Mouse (Mus musculus): ENCODE results near the gene Trim71. TPM values are rescaled to one million over a fixed set of nuclear protein-coding genes. Genes with fewer than 3 reads are reported as not detected.

Trim71 gene
- polyA plus RNA-seq, 1 experiment = 0.01 TPM

DNA sequence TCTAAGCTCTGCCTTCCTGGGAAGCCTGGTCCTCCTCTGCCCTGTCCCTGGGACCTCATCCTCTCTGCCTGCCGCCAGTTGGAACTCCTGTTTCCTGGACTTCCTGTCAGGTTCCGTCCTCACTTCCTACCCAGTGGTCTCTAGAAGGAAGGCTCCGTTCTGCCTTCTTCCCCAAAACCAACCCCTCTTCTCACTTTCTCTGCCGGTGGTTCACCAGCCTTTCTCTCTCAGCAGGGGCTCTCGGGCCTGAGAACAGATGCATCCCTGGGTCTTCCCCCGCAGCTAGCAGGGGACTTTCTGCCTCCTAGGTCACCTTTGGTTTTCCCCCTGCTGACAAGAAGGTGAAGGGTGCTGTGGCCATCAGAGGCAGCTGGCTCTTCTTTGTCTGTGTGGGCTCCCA, 98.7 kb downstream of the Trim71 start:
- Histone ChIP-seq H3K4me2 (ENCODE audit: low read depth) (no peak overlapping the region), H3K4me3 (no peak overlapping the region), H3K36me3 (ENCODE audit: control insufficient read depth, insufficient read depth) (no peaks in the 10 kb centered on the region), H3K27me3 (ENCODE audit: control insufficient read depth, insufficient read depth, insufficient read length) (no peaks in the 10 kb centered on the region), H3ac (ENCODE audit: control insufficient read depth, insufficient read length) (no peak overlapping the region), H3K79me2 (ENCODE audit: control insufficient read depth, insufficient read depth) (no peaks in the 10 kb centered on the region)
- TF ChIP-seq SRF (IDR thresholded peaks at IDR 0.05; ENCODE audit: control insufficient read depth, insufficient read length, low read depth) = no peak
- no peak for TF ChIP-seq MYOD1 (IDR thresholded peaks at IDR 0.05; ENCODE audit: control insufficient read depth in 1 of 3, insufficient read length in 2 of 3, low read depth in 2 of 3)

- Histone ChIP-seq H3K4me2 (ENCODE audit: low read depth) (no peak overlapping the region), H3K36me3 (ENCODE audit: control insufficient read depth, insufficient read depth) (no peaks in the 10 kb centered on the region), H3K4me3 (no peak overlapping the region), H3K27me3 (ENCODE audit: control insufficient read depth, insufficient read depth, insufficient read length) (no peaks in the 10 kb centered on the region), H3ac (ENCODE audit: control insufficient read depth, insufficient read length) (no peak overlapping the region), H3K79me2 (ENCODE audit: control insufficient read depth, insufficient read depth) (no peaks in the 10 kb centered on the region)
- TF ChIP-seq TCF3 (IDR thresholded peaks at IDR 0.05; ENCODE audit: insufficient read length, low read depth) (no peak), MYOD1 (IDR thresholded peaks at IDR 0.05; ENCODE audit: control insufficient read depth in 1 of 3, insufficient read length in 2 of 3, low read depth in 2 of 3) (no peak), TCF12 (IDR thresholded peaks at IDR 0.05; ENCODE audit: insufficient read depth, poor library complexity, severe bottlenecking) (no peak), E2F4 (IDR thresholded peaks at IDR 0.05; ENCODE audit: insufficient read depth) (no peak), POLR2AphosphoS2 (IDR thresholded peaks at IDR 0.05; ENCODE audit: insufficient read length, low read depth) (no peak), USF1 (IDR thresholded peaks at IDR 0.05; ENCODE audit: low read depth) (no peak), POLR2A (IDR thresholded peaks at IDR 0.05; ENCODE audit: insufficient read length, low read depth) (no peak), MAX (IDR thresholded peaks at IDR 0.05; ENCODE audit: low read depth) (no peak), REST (IDR thresholded peaks at IDR 0.05; ENCODE audit: insufficient read depth, insufficient read length) (no peak), SRF (IDR thresholded peaks at IDR 0.05; ENCODE audit: control insufficient read depth, insufficient read length, low read depth) (no peak), CEBPB (IDR thresholded peaks at IDR 0.05; ENCODE audit: insufficient read depth, poor library complexity, severe bottlenecking) (no peak), MYOG (IDR thresholded peaks at IDR 0.05; ENCODE audit: control insufficient read depth in 1 of 3, insufficient read depth in 1 of 3, insufficient read length in 2 of 3, low read depth in 2 of 3) (no peak)
These were observed 101.6 kb downstream of the Trim71 start for GRCm38 (mm10) chr9:114462569-114462968.

DNA sequence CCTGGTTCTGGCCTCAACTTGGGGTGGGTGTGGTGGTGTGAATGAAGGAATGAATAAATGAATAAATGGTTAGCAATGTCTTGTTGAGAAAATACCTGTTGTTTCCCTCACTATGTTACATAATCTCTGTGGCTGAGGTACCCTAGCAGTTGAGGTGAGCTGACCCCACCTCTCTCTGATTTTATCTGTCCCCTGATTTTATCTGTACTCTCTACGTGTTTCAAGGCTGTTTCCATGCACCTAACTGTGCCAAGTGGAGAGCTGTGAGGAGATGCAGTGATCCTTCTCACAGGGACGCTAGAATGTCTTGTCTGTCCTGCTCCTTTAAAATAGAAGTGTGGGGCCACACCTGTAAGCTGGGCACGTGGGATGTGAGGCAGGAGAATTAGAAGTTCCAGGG, 105.7 kb downstream of the Trim71 start:
- H3K4me2 ChIP-seq (ENCODE audit: low read depth) = no peak overlapping the region
- no peaks in the 10 kb centered on the region for H3K27me3 ChIP-seq (ENCODE audit: control insufficient read depth, insufficient read depth, insufficient read length)
- no peak for TF ChIP-seq MYOG (IDR thresholded peaks at IDR 0.05; ENCODE audit: control insufficient read depth in 1 of 3, insufficient read depth in 1 of 3, insufficient read length in 2 of 3, low read depth in 2 of 3)
- TF ChIP-seq MAX (IDR thresholded peaks at IDR 0.05; ENCODE audit: low read depth) = no peak
- TF ChIP-seq MYOD1 (IDR thresholded peaks at IDR 0.05; ENCODE audit: control insufficient read depth in 1 of 3, insufficient read length in 2 of 3, low read depth in 2 of 3) = no peak
- no peak for TF ChIP-seq TCF3 (IDR thresholded peaks at IDR 0.05; ENCODE audit: insufficient read length, low read depth)
- no peak for TF ChIP-seq REST (IDR thresholded peaks at IDR 0.05; ENCODE audit: insufficient read depth, insufficient read length)
- no peak for TF ChIP-seq USF1 (IDR thresholded peaks at IDR 0.05; ENCODE audit: low read depth)
- no peak for TF ChIP-seq SRF (IDR thresholded peaks at IDR 0.05; ENCODE audit: control insufficient read depth, insufficient read length, low read depth)
- TF ChIP-seq CEBPB (IDR thresholded peaks at IDR 0.05; ENCODE audit: insufficient read depth, poor library complexity, severe bottlenecking) = no peak
- no peak for TF ChIP-seq E2F4 (IDR thresholded peaks at IDR 0.05; ENCODE audit: insufficient read depth)
- TF ChIP-seq POLR2A (IDR thresholded peaks at IDR 0.05; ENCODE audit: insufficient read length, low read depth) = no peak
- no peak for TF ChIP-seq TCF12 (IDR thresholded peaks at IDR 0.05; ENCODE audit: insufficient read depth, poor library complexity, severe bottlenecking)
- TF ChIP-seq POLR2AphosphoS2 (IDR thresholded peaks at IDR 0.05; ENCODE audit: insufficient read length, low read depth) = no peak
- H3ac ChIP-seq (ENCODE audit: control insufficient read depth, insufficient read length) = no peak overlapping the region
- no peaks in the 10 kb centered on the region for H3K79me2 ChIP-seq (ENCODE audit: control insufficient read depth, insufficient read depth)
- no peak overlapping the region for H3K4me3 ChIP-seq
- H3K36me3 ChIP-seq (ENCODE audit: control insufficient read depth, insufficient read depth) = no peaks in the 10 kb centered on the region

Other genes starting within 250 kb of the Trim71 start
- not detected for gene Bcl2a1c, start 234.2 kb downstream of the Trim71 start, polyA plus RNA-seq (2012; fragmentation: generic; extraction: Trizol)
- 66.3 TPM for gene Crtap, start 173.7 kb downstream of the Trim71 start, polyA plus RNA-seq (2012; fragmentation: generic; extraction: Trizol)
- gene Glb1, start 163.3 kb downstream of the Trim71 start, polyA plus RNA-seq (2012; fragmentation: generic; extraction: Trizol) = 30.1 TPM
- gene Tmppe, start 163.3 kb downstream of the Trim71 start, polyA plus RNA-seq (2012; fragmentation: generic; extraction: Trizol) = 1.7 TPM
- gene Ccr4, start 59.5 kb downstream of the Trim71 start, polyA plus RNA-seq (2012; fragmentation: generic; extraction: Trizol) = not detected
- gene C130032M10Rik, start 48.7 kb downstream of the Trim71 start, polyA plus RNA-seq (2012; fragmentation: generic; extraction: Trizol) = 0.06 TPM
- gene Cnot10, start 75.8 kb upstream of the Trim71 start, polyA plus RNA-seq (2012; fragmentation: generic; extraction: Trizol) = 29.1 TPM
- gene Dync1li1, start 124.4 kb upstream of the Trim71 start, polyA plus RNA-seq (2012; fragmentation: generic; extraction: Trizol) = 70.9 TPM
- 14.3 TPM for gene Cmtm6, start 166.7 kb upstream of the Trim71 start, polyA plus RNA-seq (2012; fragmentation: generic; extraction: Trizol)
- 38.1 TPM for gene Cmtm7, start 217.5 kb upstream of the Trim71 start, polyA plus RNA-seq (2012; fragmentation: generic; extraction: Trizol)